Mouse (Mus musculus) kidney, postnatal 14 days (tissue): ENCODE data around the gene Atxn7l1.

Experiments
- DNase-seq: peaks from one replicate; pipeline ENCODE4 v3.0.0; 2022; ENCODE audit warnings: mixed read lengths

Atxn7l1 gene

DNA sequence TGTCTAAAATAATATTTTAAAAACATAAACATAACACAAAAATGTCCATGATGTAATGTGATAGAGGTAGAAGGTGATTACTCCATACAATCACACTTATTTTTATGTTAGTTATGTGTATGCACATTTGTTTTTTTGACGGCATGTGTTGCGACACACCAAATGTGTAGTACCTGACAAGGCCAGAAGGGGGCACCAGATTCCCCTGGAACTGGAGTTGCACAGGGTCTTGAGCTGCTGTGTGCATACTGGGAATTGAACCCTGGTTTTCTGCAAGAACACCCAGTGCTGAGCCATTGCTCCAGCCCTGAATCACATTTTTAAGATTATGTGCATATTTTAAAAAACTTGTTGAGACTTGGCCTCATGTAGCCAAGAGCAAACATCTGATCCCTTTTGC is 133.3 kb downstream of the Atxn7l1 start:
- DNase-seq, result peak; percentile 61

DNA sequence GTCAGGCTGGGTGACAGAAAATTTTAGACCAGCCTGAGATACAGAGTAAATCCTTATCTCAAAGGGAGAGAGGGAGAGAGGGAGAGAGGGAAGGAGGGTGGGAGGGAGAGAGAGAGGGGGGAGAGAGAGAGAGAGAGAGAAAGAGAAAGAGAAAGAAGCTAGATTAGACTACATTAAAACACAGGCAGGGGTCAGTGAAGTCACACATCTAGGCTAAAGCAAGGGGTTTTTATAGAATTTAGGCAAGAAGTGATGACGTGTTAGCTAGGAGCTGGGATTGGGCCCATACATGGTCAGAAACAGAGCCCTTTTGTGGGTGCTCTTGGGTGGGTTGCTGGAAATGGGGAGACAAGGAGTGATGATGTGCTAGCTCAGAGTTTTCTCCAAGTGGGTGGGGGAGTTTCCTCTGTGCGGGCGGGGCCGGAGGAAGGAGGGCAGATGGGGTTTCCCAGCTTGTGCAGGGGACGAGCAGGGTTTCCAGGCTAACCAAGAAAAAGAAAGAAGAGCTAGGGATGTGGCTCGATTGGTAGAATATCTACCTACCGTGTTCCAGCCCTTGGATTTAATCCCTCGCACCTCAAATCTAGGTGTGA is 136.9 kb downstream of the Atxn7l1 start:
- no peak for DNase-seq

DNA sequence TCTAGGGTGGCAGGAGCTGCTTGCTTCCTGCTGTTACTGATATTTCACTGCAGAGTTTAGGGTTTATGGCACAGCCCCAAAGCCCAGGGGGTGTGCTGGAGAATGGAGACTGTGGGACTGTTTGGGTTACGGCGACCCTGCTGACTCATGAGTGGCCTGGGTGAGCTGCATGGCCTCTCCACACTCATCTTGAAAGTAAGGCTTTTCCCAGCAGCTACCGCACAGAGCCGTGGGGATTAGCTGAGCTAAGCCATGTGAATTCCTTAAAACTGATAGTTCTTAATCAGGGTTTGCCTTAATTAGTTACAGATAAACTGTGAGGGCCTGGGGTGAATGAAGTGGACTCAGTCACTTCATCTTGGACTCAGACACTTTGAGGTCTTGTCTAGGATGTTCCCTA is 137.9 kb downstream of the Atxn7l1 start:
- peak; percentile 29 for DNase-seq

DNA sequence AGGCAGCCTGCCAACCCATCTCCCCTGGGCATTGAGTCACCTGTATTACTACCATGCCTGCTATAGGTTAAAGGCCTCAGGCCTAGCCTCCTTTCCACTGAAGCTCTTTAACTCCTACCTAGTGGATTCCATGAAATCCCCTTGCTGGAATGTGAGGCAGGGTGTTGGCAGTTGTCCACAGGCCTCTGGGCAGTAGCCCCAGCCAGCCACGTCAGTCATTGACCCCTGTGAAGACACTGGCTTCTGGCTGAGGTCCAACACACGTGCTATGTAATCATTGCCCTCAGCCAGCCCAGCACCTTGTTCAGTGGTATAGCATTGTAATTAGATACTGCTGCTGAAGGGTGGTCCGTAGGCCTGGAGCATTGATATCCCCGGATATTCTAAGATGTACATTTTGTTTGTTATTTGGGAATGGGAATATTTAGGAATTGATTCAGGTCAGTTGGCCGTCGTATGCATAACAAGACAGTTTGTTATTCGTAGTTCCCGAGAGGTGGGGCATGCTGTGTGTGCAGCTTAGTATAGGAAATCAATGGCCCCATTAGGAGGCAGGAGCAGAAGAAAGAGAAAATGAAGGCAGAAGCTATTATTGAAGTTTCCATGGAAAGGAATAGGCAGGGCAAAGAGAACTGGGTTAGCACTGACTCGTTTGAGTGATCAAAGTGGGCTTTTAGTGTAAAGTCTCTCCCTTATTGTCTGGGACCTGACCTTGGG is 138.6 kb downstream of the Atxn7l1 start:
- peak; percentile 92 for DNase-seq

DNA sequence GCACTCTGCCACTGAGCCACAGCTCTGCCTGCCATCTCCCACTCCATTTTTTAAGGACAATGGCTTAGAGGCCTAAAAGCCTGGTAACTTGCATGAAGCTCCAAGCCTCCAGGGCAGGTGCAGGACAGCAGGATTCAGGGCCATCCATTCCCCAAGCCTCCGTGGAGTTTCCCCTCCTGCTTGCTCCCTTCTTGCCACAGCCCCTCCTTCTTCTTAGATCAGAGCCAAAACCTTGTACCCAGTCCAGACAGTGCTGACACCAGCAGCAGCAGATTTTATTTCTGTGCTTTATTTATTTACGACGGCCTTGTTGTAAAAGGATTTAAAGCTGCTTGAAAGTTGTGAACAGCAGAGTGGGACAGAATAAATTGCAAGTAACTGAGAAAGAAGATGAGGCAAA is 140.2 kb downstream of the Atxn7l1 start:
- DNase-seq, result peak; percentile 44

DNA sequence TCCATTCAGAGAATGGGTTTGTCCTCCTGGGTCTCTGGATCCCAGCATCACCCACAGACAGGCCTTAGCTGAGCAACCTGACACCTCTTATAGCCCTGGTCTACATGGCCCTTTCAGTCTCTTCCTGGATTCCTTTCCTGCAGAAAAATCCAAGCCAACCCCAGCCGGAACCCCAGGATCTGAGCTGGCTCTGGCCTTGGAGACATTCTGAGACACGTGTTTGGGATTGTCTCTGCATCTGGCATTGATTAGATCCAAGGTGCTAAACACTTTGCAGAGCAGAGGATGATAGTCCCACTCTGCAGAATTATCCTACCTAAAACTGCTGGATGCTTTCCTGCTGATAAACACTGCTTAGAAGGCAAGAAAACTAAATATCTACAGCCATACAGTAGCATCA is 141.3 kb downstream of the Atxn7l1 start:
- DNase-seq, result no peak

DNA sequence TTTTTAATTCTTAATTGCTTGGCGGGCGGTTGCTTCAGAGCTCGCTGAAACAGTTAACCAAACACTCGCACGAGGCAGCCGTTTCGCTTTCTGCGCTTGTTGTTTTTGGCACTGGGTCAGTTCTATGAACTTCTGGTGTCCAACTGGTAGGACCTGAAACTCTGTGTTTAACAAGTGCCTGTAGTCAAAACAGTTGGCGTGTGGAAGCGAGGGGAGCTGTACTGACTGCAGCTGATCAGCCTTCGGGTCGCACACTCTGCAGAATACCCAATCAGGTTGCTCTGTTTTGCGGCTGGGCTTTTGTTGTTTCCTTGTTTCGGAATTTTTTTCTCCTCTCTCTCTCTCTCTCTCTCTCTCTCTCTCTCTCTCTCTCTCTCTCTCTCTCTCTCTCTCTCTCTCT is 154.6 kb downstream of the Atxn7l1 start:
- DNase-seq, result peak; percentile 86

DNA sequence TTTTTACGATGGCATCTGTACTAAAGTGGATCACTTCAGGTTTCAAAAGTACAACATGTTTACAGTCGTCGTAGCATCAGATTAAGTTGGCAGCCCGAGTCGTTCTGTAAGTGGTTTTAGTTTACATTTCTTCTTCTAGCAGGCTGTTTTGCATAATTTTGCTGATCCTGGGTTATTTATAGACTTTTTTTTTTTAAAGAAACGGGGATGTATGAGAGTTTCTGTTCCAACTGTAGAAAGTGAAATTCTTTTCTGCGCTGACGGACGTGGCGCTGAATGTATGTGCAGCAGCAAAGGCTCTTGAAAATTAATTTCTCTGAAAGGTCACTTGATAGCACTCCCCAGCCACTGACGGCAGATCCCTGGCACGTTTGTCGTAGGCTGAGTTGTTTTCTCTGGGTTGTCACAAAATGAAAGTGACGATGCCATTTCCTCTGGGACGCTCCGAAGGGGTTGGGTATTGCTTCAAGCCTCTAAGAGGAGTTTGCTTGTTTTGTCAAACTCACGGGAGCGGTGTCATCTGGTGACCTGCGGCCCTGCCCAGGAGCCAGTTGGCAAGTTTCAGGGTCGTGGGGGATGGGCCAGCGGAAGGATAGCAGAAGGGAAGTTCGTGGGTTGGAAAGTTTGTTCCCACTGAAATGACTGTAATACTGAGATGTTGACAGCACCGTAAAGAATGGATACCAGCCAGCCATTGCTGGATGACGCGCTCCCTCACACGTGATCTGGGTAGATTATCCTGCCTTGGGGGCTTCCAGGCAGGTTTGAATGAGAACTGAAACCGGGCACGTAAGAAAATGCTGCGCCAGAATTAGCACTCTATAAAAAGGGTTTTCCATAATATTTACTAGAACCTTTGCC is 155.3 kb downstream of the Atxn7l1 start:
- peak; percentile 76 for DNase-seq

DNA sequence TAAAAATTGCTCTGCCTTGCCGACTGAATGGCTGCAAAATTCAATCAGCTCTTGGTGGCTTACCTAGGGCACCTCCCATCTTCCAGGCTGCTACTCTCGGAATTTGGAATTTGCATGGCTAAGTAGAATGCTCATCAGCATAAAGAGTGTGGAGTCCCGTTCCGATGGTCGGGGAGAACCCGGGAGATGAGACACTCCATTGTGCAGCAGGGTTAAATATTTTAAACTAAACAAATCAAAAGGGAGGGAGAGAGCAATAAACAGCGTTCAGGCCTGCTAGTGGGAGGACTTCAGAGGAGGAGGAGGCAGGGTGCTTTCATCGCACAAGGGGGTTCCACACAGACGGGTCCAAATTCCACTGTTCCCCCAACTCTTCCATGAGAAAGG is 155.9 kb downstream of the Atxn7l1 start:
- peak; percentile 60 for DNase-seq

DNA sequence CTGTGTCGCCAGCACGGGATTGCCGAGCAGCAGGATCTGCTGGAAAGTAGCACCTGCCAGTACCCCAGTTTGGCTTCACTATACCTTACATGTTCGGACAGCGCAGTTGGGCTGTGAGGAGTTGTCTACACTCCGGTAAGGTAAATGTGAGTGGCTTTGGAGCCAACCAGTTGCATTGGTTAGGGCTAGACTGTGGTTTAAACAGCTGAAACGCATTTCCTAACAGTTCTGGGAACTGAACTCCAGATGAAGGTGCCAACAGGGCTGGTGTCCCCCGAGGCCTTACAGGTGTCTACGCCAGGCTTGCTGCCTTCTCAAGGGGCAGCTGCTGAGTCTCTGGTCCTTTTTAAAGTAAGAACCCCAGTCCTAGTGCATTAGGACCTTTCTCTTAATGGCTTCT is 157.6 kb downstream of the Atxn7l1 start:
- no peak for DNase-seq

DNA sequence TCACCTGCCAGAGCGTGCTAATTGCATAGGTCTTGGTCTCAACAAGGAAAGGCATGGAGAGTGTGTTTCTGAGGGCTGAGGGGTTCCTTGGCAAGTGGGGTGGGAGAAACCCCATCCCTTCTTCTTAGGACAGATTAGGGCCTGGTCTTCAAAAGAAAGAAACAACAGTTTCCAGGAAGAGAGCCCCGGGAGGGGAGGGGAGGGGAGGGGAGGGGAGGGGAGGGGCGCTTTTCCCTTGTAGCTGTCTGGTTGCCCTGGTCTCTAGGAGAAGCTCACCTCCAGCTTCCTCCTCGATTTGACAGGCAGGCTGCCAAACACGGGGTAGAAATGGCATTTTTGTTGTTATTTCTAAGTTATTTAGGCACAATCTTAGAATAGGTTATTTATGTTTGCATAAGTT is 159.0 kb downstream of the Atxn7l1 start:
- no peak for DNase-seq

DNA sequence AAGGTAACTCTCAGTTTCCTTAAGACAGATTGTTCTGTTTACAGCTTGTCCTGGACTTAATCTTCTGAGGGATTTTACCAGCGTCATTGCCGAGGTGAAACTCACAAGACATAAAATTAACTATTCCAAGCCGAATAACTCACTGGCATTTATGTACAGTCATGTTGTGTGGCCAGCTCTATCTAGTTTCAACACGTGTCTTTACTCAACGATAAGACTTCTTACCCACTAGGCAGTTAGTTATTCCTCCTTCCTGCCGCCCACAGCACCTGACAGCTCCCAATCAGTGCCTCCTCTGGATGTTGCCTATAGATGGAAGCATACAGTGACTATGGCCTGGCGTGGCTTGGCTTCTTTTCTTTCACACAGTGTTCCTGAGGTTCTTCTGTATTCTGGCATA is 161.2 kb downstream of the Atxn7l1 start:
- DNase-seq, result no peak

DNA sequence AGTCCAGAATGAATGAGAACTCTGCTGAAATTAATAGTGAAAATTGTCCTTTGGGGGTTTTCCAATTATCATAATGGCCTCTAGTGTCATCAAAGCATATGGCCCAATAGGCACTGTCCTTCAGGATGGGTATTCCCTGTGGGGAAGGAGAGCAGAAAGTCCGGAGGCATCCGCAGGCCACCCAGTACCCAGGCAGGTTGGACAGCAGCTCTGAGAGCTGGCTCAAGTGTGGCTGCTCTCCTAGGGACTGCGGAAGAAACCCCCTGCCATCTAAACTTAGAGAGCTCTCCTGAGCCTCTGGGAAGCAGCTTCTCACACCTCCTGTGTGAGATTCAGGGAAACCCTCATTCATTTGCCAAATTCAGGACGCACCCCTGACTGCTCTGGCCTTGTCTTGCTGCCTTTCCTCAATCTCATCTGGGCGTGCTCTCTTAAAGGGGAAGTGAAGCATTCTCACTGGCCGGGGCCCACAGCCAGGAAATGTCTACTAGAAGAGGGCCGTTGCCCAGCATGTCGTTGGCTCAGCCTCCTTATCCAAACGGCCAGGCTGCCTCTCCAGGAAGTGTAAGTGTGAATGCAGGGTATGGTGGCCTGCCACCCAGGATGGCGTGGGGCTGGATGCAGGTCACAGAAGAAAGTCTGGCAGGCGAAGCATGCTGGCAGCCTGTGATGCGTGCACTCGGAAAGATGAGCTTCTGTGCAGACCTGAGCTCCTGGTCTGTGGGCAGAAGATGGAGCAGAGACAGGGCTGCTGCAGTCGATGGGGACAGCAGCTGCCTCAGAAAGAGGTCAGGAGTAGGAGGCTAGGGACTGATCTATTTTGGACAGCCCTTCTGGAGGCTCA is 166.6 kb downstream of the Atxn7l1 start:
- peak; percentile 69 for DNase-seq

DNA sequence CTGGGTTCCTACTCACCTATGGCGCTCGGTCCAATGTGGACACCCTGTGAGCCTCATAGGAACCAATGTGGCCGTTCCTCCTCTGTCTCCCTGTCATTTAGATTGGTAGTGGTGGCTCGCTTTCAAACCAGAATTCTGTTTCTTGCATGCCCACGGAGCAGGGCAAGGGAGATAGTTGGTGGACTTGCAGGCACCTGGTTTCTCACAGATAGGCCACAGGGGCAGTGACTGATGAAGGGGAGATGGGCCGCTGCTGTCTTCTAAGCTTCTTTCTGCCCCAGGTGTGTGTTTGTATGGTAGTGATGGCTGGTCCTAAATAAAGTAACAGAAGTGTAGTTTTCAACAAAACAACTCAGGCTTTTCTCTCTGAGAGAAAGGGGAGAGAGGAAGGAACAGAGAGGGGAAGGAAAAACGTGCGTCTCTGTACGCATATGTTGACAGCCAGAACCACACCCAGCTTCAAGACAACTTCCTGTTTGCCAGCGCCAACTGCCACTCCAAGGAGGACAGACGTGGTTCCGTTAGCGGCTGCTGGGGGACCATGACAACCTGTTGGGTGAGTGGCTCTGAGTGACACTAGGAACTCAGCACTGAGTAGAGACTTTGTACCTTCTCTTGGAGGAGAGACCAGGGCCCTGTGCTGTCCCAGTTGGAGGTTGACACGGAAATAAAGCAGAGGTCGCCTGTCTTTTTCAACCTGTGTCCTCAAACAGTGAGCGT is 167.6 kb downstream of the Atxn7l1 start:
- DNase-seq, result peak; percentile 46

DNA sequence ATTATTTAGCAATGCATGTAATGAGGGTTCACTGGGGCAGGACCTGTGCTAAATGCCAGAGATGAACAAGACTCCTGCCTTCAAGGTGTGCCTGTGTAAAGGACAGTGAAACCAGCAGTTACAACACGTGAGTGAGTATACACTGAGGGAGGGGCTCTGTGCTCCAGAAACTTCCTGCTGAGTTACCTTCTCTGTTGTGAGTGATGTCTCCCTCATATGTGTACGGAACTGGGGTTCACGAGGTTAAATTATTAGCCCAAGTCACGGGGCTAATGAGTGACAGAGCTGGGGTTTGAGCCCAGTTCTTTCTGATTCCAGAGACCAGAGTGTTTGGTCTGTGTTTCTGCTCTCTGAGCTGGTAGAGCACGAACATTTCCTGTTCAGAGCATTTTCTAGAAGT is 168.3 kb downstream of the Atxn7l1 start:
- DNase-seq, result peak; percentile 46

DNA sequence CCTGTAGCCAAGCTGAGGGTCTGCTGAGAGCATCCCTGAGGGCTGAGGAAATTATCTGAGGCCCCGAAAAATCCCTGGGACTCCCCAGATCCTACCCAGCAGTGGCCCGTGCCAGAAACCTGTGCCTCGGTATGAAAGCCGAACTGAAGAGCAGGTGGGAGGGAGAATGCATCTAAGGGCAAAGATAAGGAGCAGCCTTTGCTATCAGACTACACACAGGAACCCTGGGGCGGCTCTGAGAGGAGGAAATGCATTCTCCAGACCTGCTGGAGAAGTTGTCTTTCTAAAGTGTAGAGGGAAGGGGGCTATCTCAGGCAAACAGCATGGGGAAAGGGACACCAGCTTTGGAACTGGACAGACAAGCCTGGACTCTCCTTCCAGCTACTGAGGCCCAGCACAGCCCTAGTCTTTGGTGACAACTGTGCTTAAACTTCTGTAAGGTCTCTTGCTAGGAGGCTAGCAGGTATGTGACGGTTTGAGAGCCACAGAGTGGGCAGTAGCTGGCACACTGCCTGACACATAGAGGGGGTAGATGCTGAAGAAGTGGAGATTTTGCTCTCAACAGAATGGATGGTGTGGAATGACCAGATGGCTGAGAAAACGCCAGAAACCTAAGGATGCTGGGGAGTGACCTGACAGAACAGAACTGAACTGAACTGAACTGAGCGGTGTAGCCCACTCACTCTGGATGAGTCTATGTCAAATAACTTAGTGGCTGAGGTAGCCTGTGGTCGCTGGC is 170.5 kb downstream of the Atxn7l1 start:
- no peak for DNase-seq

DNA sequence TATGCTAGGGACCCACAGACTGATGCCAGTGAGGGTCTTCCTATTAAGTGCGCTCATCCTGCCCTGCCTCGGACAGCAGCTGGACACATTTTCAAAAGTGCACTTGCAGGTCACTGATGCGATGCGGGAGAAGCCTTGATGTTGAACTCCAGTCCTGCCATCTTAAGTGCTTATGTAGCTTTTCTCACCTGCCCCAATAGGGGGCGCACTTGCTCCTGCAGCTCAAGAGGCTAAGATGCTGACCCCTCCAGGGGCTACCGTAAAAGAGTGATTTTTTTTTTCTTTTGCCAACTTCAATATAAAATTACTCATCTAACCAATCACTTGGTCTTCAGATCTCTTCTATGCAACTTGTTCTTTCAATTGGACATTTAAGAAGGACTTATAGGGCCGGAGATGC is 175.1 kb downstream of the Atxn7l1 start:
- DNase-seq, result no peak

DNA sequence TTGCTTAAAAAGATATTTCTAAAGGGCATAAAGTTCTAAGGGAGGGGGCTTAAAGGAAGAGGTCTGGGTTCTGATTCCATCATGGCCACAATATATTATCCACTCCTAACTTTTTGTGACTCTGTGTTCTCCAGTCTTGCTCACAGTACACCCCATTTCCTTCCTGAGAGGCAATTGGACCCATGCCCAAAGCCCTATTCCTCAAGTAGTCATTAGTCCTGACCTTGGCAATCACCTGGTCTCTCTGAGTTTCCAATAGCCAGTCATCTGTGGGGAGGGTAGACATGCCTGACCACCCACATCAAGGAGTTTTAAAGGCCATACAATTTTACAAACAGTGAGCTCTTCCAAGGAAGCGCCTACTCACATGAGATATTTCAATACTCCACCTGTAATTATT is 176.3 kb downstream of the Atxn7l1 start:
- peak; percentile 33 for DNase-seq

DNA sequence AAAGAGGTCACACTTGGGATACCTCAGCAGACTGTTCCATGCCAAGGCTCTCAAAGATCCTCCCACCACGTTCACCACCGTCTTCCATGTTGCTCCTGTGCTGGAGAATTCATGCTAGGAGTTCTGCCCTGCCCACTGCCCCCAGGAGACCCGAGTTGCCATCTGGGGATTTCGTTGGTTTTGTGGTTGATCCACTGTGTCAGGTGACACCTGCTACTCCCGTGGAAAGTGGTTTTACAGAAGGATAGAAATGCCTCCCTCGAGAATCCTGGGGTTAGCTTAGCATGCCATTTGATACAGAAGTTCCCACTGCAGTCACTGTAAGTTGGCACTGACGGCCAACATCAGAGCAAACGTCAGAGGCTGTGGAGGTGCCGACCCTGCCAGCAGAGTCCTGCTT is 177.9 kb downstream of the Atxn7l1 start:
- DNase-seq, result no peak

DNA sequence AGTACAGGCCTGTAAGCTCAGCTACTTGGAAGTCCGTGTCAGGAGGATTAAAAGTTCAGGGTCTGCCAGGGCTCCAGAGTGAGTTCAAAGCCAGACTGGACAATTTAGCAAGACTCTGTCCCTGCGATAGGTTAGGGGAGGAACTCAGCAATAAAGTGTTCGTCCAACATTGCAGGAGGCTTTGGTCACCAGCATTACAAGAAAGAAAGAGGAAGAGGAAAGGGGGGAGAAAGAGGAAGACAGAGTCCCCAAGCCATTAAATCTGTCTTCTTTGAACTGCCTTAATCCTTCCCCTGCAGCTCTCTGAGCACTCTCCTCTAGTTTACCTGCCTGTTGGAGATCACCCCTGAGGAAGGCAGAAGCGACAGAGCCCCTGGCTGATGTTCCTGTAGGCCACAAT is 184.6 kb downstream of the Atxn7l1 start:
- no peak for DNase-seq

DNA sequence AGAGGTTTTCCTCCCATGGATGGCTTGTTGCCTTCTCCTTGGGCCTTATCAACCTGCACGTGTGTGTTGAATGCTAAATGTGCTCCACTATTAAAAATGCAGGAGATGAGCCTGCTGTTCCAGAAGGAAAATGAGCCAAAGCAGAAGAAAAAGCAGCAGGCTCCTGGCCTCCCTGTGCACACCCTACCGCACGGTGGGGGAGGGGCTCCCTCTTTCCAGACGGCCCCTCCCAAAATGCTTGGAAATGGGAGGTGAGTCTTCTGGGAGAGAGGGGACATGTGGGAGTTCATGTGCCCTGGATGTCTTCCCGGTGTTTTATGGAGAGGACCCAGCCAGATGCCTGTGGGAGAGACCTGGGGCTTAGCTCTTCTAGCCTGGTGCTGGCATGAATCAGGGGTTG is 185.3 kb downstream of the Atxn7l1 start:
- DNase-seq, result no peak

DNA sequence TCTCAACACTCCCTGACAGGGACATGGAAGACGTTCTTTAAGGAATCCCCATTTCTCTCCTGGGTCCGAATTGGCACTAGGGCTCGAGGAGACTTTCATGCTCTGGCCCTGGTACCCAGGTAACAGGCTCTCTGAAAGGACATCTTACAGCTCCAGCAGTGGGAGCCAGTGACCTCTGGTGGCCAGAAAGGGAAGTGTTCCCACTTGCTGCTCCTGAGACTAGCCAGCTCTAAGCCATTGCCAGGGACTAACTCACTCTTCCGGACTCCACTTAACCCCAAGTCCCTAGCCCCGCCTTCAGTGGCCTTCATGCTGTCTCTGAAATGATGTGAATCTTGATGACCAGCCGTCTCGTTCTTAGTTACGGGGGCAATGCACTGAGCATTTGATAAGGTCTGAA is 186.4 kb downstream of the Atxn7l1 start:
- peak; percentile 89 for DNase-seq
